Mouse (Mus musculus): ENCODE results near the gene Smad6.

DNA sequence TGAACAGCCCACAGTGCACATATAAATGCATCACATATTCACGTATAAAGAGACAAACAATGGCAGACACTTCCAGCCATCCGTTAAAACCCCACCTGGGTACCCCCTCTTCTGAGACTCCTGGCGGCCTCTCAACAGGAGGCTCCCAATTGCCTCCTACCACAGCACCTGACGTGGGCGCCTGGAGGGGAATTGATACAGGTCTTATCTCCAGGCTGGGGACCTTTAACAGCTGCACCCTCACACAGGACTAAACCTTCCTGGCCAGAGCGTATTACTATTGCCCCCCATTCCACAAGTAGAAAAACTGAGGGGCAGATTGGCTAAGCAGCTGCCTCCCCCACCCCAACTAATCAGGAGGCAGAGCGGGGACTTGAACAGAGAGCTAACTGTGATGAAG is 18.9 kb downstream of the Smad6 start:
- TF ChIP-seq CTCF (IDR thresholded peaks at IDR 0.05; ENCODE audit: low read depth), result no peak
- TF ChIP-seq EP300 (IDR thresholded peaks at IDR 0.05; ENCODE audit: low read depth), result no peak
